Mouse (Mus musculus): ENCODE data around the gene Ins2. TPM values are rescaled to one million over a fixed set of nuclear protein-coding genes. Genes with fewer than 3 reads are reported as not detected.

Ins2 gene
- total RNA-seq, 2 experiments from 2014 or later, result not detected

- no peak for DNase-seq
Observed at GRCm38 (mm10) chr7:142663931-142664421, 79.2 kb downstream of the Ins2 start.

GRCm38 (mm10) chr7:142663151-142663550, 80.0 kb downstream of the Ins2 start:
- DNase-seq, result no peak

- DNase-seq, result no peak
Observed at GRCm38 (mm10) chr7:142661811-142662210, 81.4 kb downstream of the Ins2 start.

GRCm38 (mm10) chr7:142661046-142661445, 82.1 kb downstream of the Ins2 start:
- DNase-seq, result no peak

GRCm38 (mm10) chr7:142660651-142660945, 82.6 kb downstream of the Ins2 start:
- DNase-seq, result no peak

GRCm38 (mm10) chr7:142659767-142660650, 83.2 kb downstream of the Ins2 start:
- no peak for DNase-seq

GRCm38 (mm10) chr7:142659181-142659681, 84.0 kb downstream of the Ins2 start:
- DNase-seq, result no peak

DNA sequence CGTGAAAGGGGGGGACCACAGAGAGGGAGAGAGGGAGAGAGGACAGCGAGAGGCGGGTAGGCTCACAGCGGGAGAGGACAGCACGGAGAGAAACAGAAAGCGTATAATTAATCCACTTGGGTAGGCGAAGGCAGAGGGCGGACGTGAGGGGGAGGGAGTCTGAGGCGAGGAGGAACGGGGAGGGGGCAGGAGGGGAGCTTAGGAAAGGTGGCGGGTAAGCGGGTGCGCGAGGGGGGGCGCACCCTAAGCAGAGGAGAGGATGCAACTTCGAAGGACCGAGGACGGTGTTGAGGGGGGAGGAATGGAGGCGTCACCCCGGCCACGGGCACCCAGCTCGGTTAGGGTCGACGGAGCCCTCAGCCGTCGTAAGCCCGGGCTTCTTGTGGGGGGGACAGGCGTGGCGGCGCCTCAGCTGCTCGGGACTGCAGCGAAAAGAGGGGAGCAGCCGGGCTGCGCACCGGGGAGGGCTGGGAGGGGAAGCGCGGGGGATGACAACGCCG, 84.5 kb downstream of the Ins2 start:
- no peak for DNase-seq

DNA sequence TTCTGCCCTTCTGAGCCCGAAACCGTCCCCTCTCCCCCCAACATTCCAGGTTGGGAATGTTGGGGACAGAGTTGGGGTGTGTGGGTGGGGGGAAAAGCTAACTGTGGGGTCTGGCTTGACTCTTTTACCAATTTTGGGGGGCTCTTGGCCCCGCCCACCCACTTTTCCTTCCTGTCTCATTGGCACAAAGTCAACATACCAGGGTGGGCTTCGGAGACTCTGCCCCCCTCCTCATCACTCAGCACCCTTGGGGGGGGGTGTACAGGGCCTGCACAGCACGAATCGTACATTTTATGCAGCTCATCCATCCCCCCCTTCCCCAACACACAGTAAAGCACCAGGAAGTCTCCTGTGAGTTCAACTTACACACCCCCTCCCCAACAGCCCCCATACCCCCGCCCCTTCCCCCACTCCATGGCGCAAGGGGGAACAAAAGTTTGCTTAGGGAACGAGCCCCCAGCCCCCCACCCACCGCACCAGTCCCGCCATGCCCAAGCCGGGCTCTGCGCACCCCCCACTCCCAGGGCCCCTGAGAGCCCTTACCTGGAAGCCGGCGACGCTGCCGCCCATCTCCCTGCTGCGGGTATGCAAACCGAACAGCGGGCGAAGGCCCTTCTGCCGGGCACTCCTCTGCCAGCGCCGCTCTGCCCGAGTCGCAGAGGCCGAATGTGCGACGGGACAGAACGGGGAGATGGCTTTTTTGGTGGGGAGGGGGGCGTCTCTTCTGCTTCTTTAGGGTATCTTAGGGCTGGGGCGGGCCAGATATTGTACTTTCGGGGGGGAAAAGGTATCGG, 85.2 kb downstream of the Ins2 start:
- no peak for DNase-seq

DNA sequence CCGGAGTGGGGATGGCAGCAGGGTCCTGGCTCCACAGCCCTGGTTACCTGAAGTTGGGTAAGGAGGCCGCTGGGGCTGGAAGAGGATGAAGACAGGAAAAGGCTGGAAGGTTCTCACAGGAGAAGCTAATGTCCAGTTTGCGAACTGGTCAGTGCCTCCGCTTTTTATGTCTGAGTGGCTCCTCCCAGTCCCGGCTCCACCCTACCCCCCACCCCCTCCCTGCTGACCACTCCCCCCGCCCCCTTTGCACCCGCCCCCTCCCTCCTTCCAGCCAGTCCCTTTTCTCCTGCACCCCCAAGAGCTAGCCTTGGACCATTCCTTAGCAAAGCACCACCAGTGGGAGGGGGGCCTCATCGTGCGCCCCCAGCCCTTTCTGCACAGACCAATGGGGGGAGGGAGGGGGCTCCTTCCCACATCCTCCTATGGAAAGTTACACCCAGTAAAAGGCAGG, 85.8 kb downstream of the Ins2 start:
- no peak for DNase-seq

GRCm38 (mm10) chr7:142656055-142656454, 87.1 kb downstream of the Ins2 start:
- DNase-seq, result no peak

DNA sequence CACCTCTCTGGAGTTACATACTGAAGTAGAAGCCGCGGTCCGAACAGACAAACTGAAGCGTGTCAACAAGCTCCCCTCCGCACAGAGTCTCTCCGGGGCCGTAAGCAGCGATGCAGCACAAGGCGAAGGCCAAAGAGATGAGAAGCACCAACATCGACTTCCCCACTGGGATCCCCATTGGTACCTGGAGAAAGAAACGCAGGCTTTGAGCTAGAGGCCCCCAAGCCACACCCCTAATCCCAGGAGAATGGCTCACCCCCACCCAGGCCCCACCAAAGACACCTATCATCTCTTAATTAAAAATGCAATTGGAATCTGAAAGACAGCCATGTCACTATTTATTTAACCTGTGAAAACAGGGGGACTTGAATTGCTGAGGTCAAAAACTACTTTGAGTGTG, 87.5 kb downstream of the Ins2 start:
- DNase-seq, result no peak

- DNase-seq, result no peak
Observed at GRCm38 (mm10) chr7:142653726-142654125, 89.5 kb downstream of the Ins2 start.

DNA sequence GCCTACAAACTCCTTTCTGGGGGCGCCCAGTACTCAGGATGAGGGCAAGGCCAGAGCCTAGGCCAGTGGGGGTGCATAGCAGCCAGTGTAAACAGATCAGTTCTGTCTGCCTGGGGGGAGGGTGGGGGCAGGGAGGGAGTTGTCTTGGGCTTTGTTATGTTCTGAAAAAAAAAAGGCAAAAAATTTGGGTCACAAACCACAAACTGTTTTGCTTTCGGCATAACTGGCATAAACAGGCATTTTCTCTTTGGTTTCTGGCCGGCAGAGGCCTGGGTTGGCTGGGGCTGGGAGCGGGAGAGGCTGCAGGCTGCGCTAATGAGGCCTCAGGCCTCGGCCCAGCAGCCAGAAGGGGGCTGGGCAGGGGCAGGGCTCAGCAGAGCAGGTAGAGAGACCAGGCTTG, 96.5 kb downstream of the Ins2 start:
- no peak for DNase-seq

- DNase-seq, result no peak
Observed at GRCm38 (mm10) chr7:142645045-142645444, 98.1 kb downstream of the Ins2 start.

DNA sequence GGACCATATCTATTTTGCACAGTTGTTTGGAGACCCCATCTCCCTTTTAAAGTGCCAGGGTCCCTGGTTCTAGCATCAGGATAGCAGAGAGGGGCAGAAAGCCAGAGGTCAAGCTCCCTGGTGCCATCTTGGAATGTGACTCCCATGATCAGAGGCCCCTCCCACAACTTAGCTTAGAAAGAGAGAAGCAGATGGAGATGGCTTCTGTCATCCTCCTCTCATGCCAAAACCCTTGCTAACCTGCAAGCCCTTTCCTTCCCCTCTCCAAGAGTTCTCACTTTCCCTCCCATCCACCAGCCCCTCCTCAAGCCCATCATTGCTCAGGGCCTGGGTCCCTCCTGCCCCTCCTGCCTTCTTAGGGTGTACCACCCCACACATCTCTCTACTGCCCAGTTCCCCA, 107.0 kb downstream of the Ins2 start:
- no peak for DNase-seq

DNA sequence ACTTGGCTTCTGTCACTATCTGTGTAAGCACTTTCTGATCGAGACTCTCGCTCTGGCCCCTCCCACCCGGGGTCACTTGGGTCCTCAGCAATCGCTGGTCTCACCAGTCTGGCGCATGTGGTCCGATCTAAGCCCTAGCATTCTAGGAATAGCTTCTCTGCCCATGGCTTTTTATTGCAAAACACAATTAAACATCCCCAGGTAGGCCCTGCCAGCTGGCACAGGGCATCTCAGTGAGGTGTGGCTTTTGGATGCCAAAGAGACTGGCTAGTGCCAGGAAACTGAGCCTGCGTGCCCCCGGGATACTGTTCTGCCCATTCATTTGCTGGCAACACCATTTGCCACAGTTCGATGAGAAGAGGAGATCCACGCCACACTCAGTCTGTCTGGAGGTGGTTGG, 112.5 kb downstream of the Ins2 start:
- DNase-seq, result no peak

DNA sequence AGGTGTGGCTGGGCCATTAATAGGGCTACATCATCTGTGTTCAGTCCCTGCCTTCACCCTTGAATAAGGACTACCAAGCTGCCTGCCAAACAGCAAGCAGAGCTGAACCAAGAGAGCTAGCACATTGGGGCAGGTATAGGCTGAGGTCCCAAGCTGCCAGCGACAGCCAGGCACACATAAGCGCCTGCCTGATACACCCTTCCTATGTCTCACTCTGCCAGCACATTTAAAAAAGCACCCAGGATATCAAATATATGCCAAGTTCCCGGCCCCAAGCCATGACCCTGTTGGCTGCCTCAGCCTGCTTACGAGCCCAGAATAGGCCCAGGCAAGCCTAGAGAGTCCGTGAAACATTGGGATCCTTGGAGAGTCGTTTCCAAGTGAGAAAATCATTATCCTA, 113.4 kb downstream of the Ins2 start:
- no peak for DNase-seq

Small RNA genes lying within 50 kb of the gene (microRNA-seq; reads per million reads assigned to microRNA genes)
- gene Mir483, result 89.9 to 103 reads per million in 2 experiments

Other genes starting within 250 kb of the Ins2 start
- not detected for gene Tnnt3, start 244.5 kb downstream of the Ins2 start, total RNA-seq (2021)
- gene Mrpl23, start 210.7 kb downstream of the Ins2 start, total RNA-seq (2021), result 10 to 100 TPM in 1 of 2 experiments, 1 to 10 TPM in 1; 4.8 to 13.8 TPM
- 100 to 1,000 TPM in 1 of 2 experiments, 10 to 100 TPM in 1; 61.7 to 106 TPM for gene Igf2, start 76.6 kb downstream of the Ins2 start, total RNA-seq (2021)
- under 1 TPM in 1 of 2 experiments, not detected in 1; 0.32 TPM for gene Gm49394, start 73.4 kb downstream of the Ins2 start, total RNA-seq (2021)
- under 1 TPM in 1 of 2 experiments, not detected in 1; 0.48 TPM for gene Th, start 187.7 kb upstream of the Ins2 start, total RNA-seq (2021)
- under 1 TPM in 1 of 2 experiments, not detected in 1; 0.27 TPM for gene Ascl2, start 225.9 kb upstream of the Ins2 start, total RNA-seq (2021)

Data from layer of hippocampus, postnatal 36 days (tissue).